Mouse (Mus musculus) granulocyte monocyte progenitor cell, adult 5-6 weeks (primary cell): ENCODE data around the gene Trp53tg5. TPM values are rescaled to one million over a fixed set of nuclear protein-coding genes. Genes with fewer than 3 reads are reported as not detected.
A peak's percentile ranks its signal among the peaks of the same experiment; 100 is the strongest.

ENCODE experiments used
- ATAC-seq: replicated peaks from 2 replicates; pipeline ENCODE4 v1.8.0; 2016; ENCODE audit warnings: mild to moderate bottlenecking, moderate TSS enrichment, inconsistent platforms; ENCODE audit not compliant: poor library complexity, severe bottlenecking
- total RNA-seq, 2 experiments: library from RNA; stranded (forward) in 1 of 2; stranded (reverse) in 1 of 2; fragments of 200-712, 200-1000 nt in 1 of 2; fragments of >200 nt in 1 of 2; fragmentation: Nextera tagmentation in 1 of 2; gene quantifications; 2 replicates each; pipeline ENCODE4 v1.2.3; 2014 to 2017

Gene Trp53tg5
- total RNA-seq, 2 experiments from 2014 or later, result not detected

GRCm38 (mm10) chr2:164496847-164497690, 23.5 kb upstream of the Trp53tg5 start, which contains the start of gene Pigt:
Pigt (plus strand) TSS chr2:164497520.
- peak; percentile 95 for ATAC-seq

DNA sequence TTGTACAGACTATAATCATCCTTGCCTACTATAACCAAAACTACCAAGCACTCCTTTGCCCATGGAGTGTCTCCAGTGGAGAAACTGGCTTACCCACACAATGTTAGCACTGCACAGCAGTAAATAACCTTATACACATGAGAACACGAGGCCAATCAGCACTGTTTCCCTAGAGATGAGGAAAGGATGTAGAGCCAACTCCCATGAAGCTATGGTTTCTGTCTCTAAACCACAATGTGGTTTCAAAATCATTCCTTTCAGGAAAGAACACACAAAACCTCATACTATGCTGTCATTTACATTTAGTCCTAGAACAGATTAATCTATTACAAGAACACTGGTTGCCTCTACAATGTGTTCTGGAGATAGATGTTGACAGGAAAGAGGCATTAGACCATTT, 22.8 kb upstream of the Trp53tg5 start:
- ATAC-seq, result peak; percentile 58

DNA sequence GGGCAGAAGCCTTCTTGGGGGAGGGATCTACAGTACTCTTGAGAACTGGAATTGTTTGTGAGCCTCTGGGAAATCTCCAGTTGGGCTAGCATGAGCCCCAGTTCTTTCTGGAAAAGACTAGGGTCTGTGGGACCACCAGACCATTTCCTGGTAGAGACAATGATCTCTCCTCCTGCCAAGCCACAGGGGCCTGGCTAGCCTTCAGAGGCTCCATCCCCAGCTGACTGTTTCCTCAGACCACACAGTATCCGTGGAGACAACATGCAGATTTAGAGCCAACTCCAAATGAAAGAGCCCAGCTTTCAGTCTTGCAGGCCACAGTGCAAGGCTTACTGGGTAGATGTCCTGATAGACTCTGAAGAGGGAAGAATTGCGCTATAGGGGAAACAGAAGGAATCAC, 20.6 kb upstream of the Trp53tg5 start:
- ATAC-seq, result no peak

DNA sequence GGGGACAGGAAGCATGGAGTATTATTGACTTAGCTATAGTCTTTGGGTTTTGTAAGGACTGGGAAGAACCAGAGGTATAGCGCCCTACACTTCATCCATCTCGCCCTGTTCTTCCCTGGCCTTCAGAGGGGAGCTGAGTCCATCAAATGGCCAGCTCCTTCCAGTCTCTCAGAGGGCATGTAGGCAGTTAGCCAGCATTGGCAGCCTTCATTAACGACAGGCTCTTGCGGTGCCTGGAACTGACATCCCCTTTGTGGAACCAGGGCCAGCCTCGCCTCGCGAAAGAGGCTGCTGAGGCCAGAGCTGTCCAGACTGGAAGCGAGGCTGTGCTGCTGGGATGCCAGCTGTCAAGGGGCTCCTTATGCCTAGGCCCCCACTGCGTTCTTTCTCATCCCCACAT, 14.3 kb upstream of the Trp53tg5 start:
- no peak for ATAC-seq

GRCm38 (mm10) chr2:164487115-164487527, 13.6 kb upstream of the Trp53tg5 start:
- ATAC-seq, result no peak; the same call in 1 of the 2 replicates

DNA sequence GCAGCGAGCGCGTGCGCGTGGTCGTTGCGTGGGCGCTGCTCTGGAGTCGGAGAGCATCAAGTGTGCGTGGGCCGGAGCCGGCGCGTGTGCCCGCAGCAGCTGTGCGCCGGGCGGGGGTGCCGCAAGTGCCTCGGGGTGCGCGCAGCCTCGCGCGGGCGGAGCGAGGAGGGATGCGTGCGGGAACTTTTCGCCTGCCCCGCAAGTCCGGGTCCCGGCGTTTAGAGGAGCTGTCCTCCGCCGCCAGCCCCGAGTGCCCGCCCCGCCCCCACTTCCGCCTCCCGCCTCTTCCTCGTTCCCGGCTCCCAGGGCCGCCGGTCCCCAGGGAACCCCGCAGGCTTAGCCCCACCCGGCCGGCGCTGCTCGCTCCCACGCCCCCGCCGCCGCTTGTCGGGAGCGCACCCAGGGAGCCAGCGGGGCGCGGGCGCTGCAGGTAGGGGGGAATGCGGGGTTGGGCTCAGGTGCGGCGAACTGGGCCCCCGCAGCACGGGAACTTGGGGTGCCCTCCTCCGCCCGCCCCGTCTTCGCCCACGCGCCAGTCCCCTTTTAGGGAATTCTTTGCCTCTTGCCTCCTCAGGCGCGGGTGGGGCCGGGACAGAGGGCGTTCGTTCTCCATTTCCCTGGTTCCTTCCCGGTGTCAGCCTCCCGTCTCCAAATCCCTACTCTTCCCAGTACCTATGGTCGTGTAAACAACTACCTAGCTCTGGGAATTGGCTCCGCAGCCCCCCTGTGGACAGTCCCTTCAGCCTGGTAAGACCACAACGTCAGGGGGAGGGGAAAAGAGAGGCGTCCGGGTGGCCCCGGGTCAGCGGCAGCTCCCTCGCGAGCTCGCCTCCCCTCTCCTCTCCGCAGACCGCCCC, 13.0 kb upstream of the Trp53tg5 start:
- peak; percentile 33 for ATAC-seq

GRCm38 (mm10) chr2:164485681-164486257, 12.2 kb upstream of the Trp53tg5 start, which contains the start of gene Dbndd2:
Dbndd2 (plus strand) TSS chr2:164486106.
- peak; percentile 29 for ATAC-seq

- peak; percentile 80 for ATAC-seq
These were observed 3.3 kb downstream of the Trp53tg5 start for GRCm38 (mm10) chr2:164470254-164470653.

GRCm38 (mm10) chr2:164466787-164467186, 6.7 kb downstream of the Trp53tg5 start:
- ATAC-seq, result no peak

DNA sequence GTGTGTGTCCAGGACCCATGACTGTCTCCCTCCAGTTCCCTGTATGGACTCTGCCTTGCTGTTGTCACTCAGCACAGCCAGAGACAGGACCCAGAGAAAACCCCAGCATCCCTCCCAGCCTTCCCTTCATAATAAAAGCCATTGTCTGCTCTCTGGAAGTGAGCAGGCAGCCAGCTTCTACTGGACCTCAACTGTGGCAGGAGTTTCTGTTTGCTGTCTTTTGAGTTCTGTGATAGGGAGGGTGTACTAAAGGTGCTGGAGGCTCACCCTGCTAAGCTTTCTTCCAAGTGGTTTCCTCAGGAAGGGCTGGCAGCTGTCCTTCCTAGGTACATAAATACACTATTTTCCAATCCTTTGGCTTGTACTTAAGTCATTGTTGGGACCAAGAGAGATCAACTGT, 8.4 kb downstream of the Trp53tg5 start:
- ATAC-seq, result no peak

DNA sequence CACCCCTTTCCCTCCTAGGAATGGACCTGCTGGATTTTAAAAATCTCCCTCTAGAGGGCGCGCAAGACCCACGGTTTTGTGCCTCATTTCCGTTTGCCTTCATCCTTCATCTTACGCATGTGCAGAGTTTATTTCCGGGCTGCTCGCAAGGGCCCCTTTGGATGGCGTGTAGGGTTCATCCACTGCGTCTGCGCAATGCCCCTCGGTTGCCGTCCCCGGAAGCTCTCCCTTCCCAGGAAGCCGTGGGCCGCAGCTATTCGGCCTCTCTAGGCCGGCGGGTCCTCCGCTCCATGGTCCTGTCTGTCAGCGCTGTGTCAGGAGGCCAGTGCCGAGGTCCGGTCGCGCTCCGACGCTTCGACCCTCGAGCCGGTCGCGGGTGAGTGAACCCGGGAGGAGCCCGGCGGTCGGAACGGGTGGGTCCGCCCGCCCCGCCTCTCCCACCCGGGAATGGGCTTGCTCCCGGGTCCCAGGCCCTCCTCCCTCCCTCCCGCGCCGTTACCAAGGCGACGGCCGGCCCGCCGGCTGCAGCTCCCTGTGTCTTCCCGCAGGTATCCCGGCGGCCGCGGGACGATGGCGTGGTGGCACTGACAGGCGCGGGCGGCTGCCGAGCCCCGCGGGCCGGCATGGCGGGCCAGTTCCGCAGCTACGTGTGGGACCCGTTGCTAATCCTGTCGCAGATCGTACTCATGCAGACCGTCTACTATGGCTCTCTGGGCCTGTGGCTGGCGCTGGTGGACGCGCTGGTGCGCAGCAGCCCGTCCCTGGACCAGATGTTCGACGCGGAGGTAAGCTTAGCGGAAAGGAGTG, 12.6 kb downstream of the Trp53tg5 start, which contains the start of gene Gm20458:
Gene Gm20458, plus strand, starts transcription at position 223 of the 807 bp plus-strand sequence.
- peak; percentile 88 for ATAC-seq

GRCm38 (mm10) chr2:164458535-164458934, 15.0 kb downstream of the Trp53tg5 start:
- ATAC-seq, result no peak

DNA sequence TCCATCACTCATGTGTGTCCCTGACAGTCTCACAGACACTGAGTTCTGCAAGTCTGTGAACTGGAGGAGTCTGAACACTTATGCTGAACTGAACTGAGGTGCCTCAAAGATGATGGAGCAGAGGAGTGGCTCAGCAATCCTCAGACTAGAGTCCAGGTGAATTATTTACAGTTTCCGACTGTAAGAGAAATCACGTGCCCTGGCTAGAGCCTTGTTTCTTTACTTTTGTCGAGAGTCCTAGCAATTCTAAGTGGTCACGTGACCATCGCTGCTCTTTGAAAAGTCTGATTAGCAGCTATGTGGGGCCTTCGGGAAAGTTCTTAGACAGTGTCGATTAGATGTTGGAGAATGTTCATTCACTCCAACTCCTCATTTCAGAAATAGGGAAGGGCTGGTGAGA, 15.6 kb downstream of the Trp53tg5 start:
- no peak for ATAC-seq

- ATAC-seq, result no peak
These were observed 16.6 kb downstream of the Trp53tg5 start, which contains the start of gene Sys1 for GRCm38 (mm10) chr2:164456864-164457300. Sys1 (plus strand) TSS chr2:164456964.

DNA sequence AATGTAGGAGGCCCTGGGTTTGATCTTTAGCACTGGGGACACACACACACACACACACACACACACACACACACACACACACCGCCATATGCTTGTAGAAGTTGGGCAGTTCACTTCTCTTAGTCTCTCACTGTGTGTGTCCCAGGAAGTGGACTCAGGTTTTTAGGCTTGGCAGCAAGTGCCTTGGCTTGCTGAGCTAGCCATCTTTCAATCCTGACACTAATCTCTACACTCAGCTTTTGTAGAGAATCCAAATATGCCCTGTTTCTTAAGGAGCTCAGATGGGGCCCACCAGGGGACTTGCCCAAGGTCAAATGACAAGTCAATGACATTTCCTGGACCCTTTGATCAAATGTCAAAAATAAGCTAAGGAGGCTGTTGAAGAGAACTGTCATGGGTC, 17.1 kb downstream of the Trp53tg5 start:
- ATAC-seq, result no peak

GRCm38 (mm10) chr2:164455421-164456190, 17.9 kb downstream of the Trp53tg5 start:
- no peak for ATAC-seq

GRCm38 (mm10) chr2:164454846-164455245, 18.7 kb downstream of the Trp53tg5 start:
- ATAC-seq, result peak; percentile 93

DNA sequence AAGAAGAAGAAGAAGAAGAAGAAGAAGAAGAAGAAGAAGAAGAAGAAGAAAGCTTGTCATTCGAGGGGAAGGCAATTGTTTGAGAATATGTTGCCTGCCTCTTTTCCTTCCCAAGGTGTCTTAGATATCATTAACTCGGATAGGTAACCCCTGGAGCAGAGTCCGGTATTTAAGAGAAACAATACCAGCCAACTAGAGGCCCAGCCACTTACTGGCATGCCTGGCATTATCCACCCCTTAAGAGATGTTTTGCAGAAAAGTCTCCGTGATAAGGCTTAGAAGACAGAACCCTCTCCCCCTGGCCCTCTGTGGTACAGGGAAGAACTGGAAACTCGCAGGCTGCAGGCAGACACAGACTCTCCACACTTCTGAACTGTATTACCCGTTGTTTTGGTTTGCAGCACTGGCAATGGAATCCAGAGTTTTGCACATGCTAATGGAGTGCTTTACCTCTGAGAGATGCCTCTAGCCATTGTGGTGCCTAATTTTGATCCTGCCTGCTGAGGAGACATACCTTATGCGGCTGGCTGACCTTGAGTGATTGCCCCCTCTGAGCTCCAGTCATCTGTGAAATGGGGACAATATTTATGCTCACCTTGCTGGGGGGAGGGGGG, 19.5 kb downstream of the Trp53tg5 start:
- no peak for ATAC-seq
